Mouse (Mus musculus) Patski (cell line): ENCODE results near the gene Pde4a. TPM values are rescaled to one million over a fixed set of nuclear protein-coding genes. Genes with fewer than 3 reads are reported as not detected.
"Not testable (repeated sequence)": the region's sequence is repeated elsewhere in the genome, so short reads cannot be mapped to it uniquely, and the experiment has no call there.

Experiments used
- ATAC-seq: fragments of 100-300 bp; one replicate; pipeline ENCODE4 v1.8.0; 2021
- CTCF ChIA-PET: fragments of 350-600 bp; sonication (Branson Sonifier 250); formaldehyde crosslinking; loops from one replicate; lab custom pipeline; 2022; ENCODE audit warnings: inconsistent platforms; lab: Charles Lee
- POLR2A ChIA-PET: fragments of 350-600 bp; sonication (Branson Sonifier 250); formaldehyde crosslinking; loops from one replicate; lab custom pipeline; 2022; ENCODE audit warnings: antibody characterized with exemption, inconsistent platforms; lab: Charles Lee
- DNase-seq: peaks from one replicate; pipeline ENCODE4 v3.0.0-alpha.2; 2011; ENCODE audit warnings: low read depth, low spot score
- H3K27me3 ChIP-seq: fragments of 371-371 bp; one replicate; pipeline ENCODE4 v1.5.1; 2021
- CTCF ChIP-seq: fragments of 100-300 bp; IDR thresholded peaks from one replicate; pipeline ENCODE4 v1.5.1; 2021
- in situ Hi-C: fragments of 300-500 bp; cut with MboI; formaldehyde crosslinking; loops from 3 replicates; pipeline ENCODE4 v1.11.1; 2018; ENCODE audit warnings: low pct_unique_long_range_greater_than_20kb, mixed read lengths
- polyA plus RNA-seq: library from polyadenylated mRNA; unstranded; gene quantifications from one replicate; pipeline ENCODE4 v1.2.3, GENCODE M21; 2021

The Pde4a gene
- polyA plus RNA-seq, 1 experiment from 2014 or later = 3.0 TPM

- no peaks in the 10 kb centered on the region for H3K27me3 ChIP-seq
- POLR2A ChIA-PET = no interaction called here
- in situ Hi-C loops = no loop called here
- CTCF ChIA-PET = no interaction called here
- TF ChIP-seq CTCF = no peak
- DNase-seq (no peak), ATAC-seq (no peak)
Observed at GRCm38 (mm10) chr9:21216050-21216841, 50.7 kb downstream of the Pde4a start.

- no peak for TF ChIP-seq CTCF
- ChIA-PET CTCF (interaction anchor here (0.7 to 2.7 kb wide), 20 partner anchors 9 to 102 kb away, joined by 3 to 14 read pairs (median 4); no protein-coding TSS in a partner anchor), POLR2A (no interaction called here)
- H3K27me3 ChIP-seq = no peaks in the 10 kb centered on the region
- in situ Hi-C loops = no loop called here
- DNase-seq = no peak
- no peak for ATAC-seq
Observed at GRCm38 (mm10) chr9:21219820-21220219, 54.3 kb downstream of the Pde4a start.

- DNase-seq (peak; percentile 70), ATAC-seq (peak; percentile 92)
- peak; percentile 98 for TF ChIP-seq CTCF
- in situ Hi-C loops = no loop called here
- POLR2A ChIA-PET = no interaction called here
- no peaks in the 10 kb centered on the region for H3K27me3 ChIP-seq
- CTCF ChIA-PET = interaction anchor here (0.6 to 2.7 kb wide), 30 partner anchors 9 to 317 kb away, joined by 3 to 14 read pairs (median 4); partner anchors contain the start of gene Slc44a2
Observed at GRCm38 (mm10) chr9:21220490-21221382, 55.2 kb downstream of the Pde4a start.

GRCm38 (mm10) chr9:21221383-21221929, 55.9 kb downstream of the Pde4a start:
- TF ChIP-seq CTCF = peak; percentile 63

GRCm38 (mm10) chr9:21223490-21223889, 58.0 kb downstream of the Pde4a start:
- CTCF ChIA-PET = interaction anchor here (1.1 to 1.2 kb wide), 3 partner anchors 15 to 134 kb away, joined by 3 read pairs; no protein-coding TSS in a partner anchor
- H3K27me3 ChIP-seq, in situ Hi-C loops, DNase-seq, ATAC-seq: not testable (repeated sequence)
- POLR2A ChIA-PET = interaction anchor here (0.6 to 1.1 kb wide), 3 partner anchors 54 to 192 kb away, joined by 3 to 6 read pairs (median 3); no protein-coding TSS in a partner anchor

More at GRCm38 (mm10) chr9:21221383-21221929, 55.9 kb downstream of the Pde4a start:
- no peaks in the 10 kb centered on the region for H3K27me3 ChIP-seq
- in situ Hi-C loops = no loop called here
- no peak for DNase-seq
- ChIA-PET POLR2A (no interaction called here), CTCF (interaction anchor here (0.7 to 2.7 kb wide), 18 partner anchors 12 to 225 kb away, joined by 3 to 14 read pairs (median 4); partner anchors contain the start of gene Slc44a2)
- ATAC-seq = no peak

- H3K27me3 ChIP-seq = no peaks in the 10 kb centered on the region
- no peak for TF ChIP-seq CTCF
- in situ Hi-C loops = no loop called here
- DNase-seq (no peak), ATAC-seq (no peak)
- ChIA-PET POLR2A (interaction anchor here (0.6 to 1.1 kb wide), 2 partner anchors 55 to 193 kb away, joined by 3 to 6 read pairs; no protein-coding TSS in a partner anchor), CTCF (interaction anchor here (1.2 kb wide), 2 partner anchors 14 to 20 kb away, joined by 3 read pairs; no protein-coding TSS in a partner anchor)
Observed at GRCm38 (mm10) chr9:21223906-21224305, 58.4 kb downstream of the Pde4a start.

GRCm38 (mm10) chr9:21224576-21225414, 59.3 kb downstream of the Pde4a start:
- ATAC-seq = peak; percentile 46
- TF ChIP-seq CTCF = no peak
- ChIA-PET POLR2A (no interaction called here), CTCF (interaction anchor here (1.3 kb wide), 1 partner anchor 11 kb away, joined by 3 read pairs; no protein-coding TSS in a partner anchor)
- DNase-seq = no peak
- in situ Hi-C loops = no loop called here
- H3K27me3 ChIP-seq = no peaks in the 10 kb centered on the region

- CTCF ChIA-PET = interaction anchor here (1.3 kb wide), 1 partner anchor 10 kb away, joined by 3 read pairs; no protein-coding TSS in a partner anchor
- no peak for ATAC-seq
- POLR2A ChIA-PET = interaction anchor here (0.6 kb wide), 1 partner anchor 42 kb away, joined by 3 read pairs; no protein-coding TSS in a partner anchor
- no peak for TF ChIP-seq CTCF
- no peak for DNase-seq
- no peaks in the 10 kb centered on the region for H3K27me3 ChIP-seq
- in situ Hi-C loops = no loop called here
Observed at GRCm38 (mm10) chr9:21225415-21225758, 59.9 kb downstream of the Pde4a start.

- no peak for TF ChIP-seq CTCF
- ATAC-seq (no peak), DNase-seq (no peak)
- H3K27me3 ChIP-seq = no peaks in the 10 kb centered on the region
- in situ Hi-C loops = no loop called here
- ChIA-PET CTCF (interaction anchor here (0.8 kb wide), 1 partner anchor 37 kb away, joined by 3 read pairs; no protein-coding TSS in a partner anchor), POLR2A (no interaction called here)
Observed at GRCm38 (mm10) chr9:21227342-21227741, 61.8 kb downstream of the Pde4a start.
